Mouse (Mus musculus) forebrain, embryonic 11.5 days (tissue): ENCODE measurements around the gene Serinc2. TPM values are rescaled to one million over a fixed set of nuclear protein-coding genes. Genes with fewer than 3 reads are reported as not detected.

Experiments used
- ATAC-seq: fragments of 200-750 bp; cut with Nextera tagmentation; replicated peaks from 2 replicates; pipeline ENCODE4 v1.8.0; 2017; ENCODE audit warnings: moderate TSS enrichment; ENCODE audit not compliant: low FRiP score
- DNase-seq: peaks from one replicate; pipeline ENCODE4 v3.0.0-alpha.2; 2017; ENCODE audit warnings: low spot score
- H3K27ac ChIP-seq: fragments of 300-500 bp; sonication (generic); 2 replicates; pipeline ENCODE4 v1.5.1; 2014; ENCODE audit warnings: low read depth, low read length
- H3K27me3 ChIP-seq: fragments of 300-500 bp; sonication (generic); 2 replicates; pipeline ENCODE4 v1.6.1; 2014; ENCODE audit warnings: mild to moderate bottlenecking, low read length, mixed read lengths; ENCODE audit not compliant: control insufficient read depth, insufficient read depth
- H3K36me3 ChIP-seq: fragments of 300-500 bp; sonication (generic); 2 replicates; pipeline ENCODE4 v1.6.1; 2014; ENCODE audit warnings: mild to moderate bottlenecking, low read length, moderate library complexity, mixed read lengths; ENCODE audit not compliant: control insufficient read depth, insufficient read depth
- H3K4me1 ChIP-seq: fragments of 300-500 bp; sonication (generic); replicated peaks from 2 replicates; pipeline ENCODE4 v1.6.1; 2014; ENCODE audit warnings: low read length, mixed read lengths; ENCODE audit not compliant: control insufficient read depth, insufficient read depth
- H3K4me2 ChIP-seq: fragments of 300-500 bp; sonication (generic); 2 replicates; pipeline ENCODE4 v1.6.1; 2014; ENCODE audit warnings: low read depth, mild to moderate bottlenecking, low read length, moderate library complexity, mixed read lengths; ENCODE audit not compliant: severe bottlenecking
- H3K4me3 ChIP-seq: fragments of 300-500 bp; sonication (generic); 2 replicates; pipeline ENCODE4 v1.5.1; 2014; ENCODE audit warnings: low read depth, low read length
- H3K9ac ChIP-seq: fragments of 300-500 bp; sonication (generic); 2 replicates; pipeline ENCODE4 v1.6.1; 2014; ENCODE audit warnings: low read length
- H3K9me3 ChIP-seq: fragments of 300-500 bp; sonication (generic); 2 replicates; pipeline ENCODE4 v1.6.1; 2016; ENCODE audit warnings: low read length, mixed read lengths; ENCODE audit not compliant: control insufficient read depth
- WGBS: fragments of 180-500 bp; shearing (Covaris S2); extraction: QIAGEN DNeasy Blood & Tissue Kit; methylation state at CpG from one replicate; pipeline ENCODE4 v1.1.7; 2014; 5-methylcytosine and 5-hydroxymethylcytosine counted together
- polyA plus RNA-seq: library from polyadenylated mRNA; unstranded; fragments of >200 nt; fragmentation: Nextera tagmentation; extraction: Ambion mirVana; gene quantifications from 2 replicates; pipeline ENCODE4 v1.2.1, GENCODE M21; 2014

Serinc2 gene
- polyA plus RNA-seq, 1 experiment from 2014 or later: 83.4 TPM

DNA sequence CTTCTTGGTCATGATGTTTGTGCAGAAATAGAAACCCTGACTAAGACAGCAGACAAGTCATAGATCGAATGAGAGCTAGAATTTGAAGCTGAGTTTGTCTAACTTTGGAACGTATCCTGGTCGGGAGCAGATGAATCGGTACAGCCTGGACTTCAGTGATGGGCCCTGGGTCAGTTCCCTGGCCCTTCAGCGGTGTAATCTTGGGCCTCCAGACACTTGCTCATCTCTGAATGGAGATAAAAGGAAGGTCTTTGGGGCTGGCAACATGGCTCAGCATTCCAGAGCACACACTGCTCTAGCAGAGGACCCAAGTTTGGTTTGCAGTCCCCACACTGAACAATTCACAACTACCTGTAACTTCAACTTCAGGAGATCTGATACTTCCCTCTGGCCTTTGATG lies 36.0 kb downstream of the Serinc2 start:
- Histone ChIP-seq H3K27me3 (no peaks in the 10 kb centered on the region), H3K27ac (no peak overlapping the region), H3K4me3 (no peak overlapping the region), H3K36me3 (no peaks in the 10 kb centered on the region), H3K9me3 (no peaks in the 10 kb centered on the region), H3K9ac (no peak overlapping the region), H3K4me2 (no peak overlapping the region), H3K4me1 (no peaks in the 10 kb centered on the region)
- no peak for ATAC-seq
- 92% methylated on average over 5 of the region's 5 CpGs for WGBS
- DNase-seq: no peak

DNA sequence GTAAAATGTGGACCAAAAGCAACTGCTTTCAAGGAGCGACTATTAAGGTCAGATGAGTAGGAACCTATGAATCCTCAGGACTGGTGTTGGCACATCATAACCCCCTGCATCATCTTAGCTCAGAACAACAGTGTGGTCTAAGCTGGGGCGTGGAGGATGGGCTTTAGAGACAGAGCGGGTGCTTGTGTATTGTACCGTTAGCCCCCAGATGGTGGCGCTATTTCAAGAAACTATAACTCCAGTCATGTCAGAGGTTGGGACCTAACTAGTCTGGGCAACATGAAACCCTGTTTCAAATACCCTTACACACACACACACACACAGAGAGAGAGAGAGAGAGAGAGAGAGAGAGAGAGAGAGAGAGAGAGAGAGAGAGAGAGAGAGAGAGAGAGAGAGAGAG lies 38.3 kb downstream of the Serinc2 start:
- 25% methylated on average over 5 of the region's 5 CpGs for whole genome bisulfite sequencing

DNA sequence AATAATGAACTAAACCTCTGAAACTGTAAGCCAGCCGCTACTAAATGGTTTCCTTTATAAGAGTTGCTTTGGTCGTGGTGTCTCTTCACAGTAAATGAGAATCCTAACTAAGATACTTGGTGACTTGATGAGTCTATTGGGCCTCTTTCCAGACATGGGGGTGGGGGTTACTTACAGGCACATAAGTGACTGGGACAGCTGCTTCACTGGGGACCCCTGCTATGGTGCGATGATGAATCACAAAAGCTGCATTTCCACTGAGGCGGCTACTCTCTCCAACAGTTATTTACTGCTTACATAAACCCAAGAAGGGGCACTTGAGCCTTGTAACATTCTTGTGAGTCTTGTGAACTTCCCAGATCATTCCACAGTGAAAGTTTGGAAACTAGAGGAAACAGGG lies 41.4 kb downstream of the Serinc2 start:
- 89% methylated on average over 4 of the region's 4 CpGs for WGBS
- no peaks in the 10 kb centered on the region for H3K4me1 ChIP-seq
- DNase-seq: no peak
- no peaks in the 10 kb centered on the region for H3K36me3 ChIP-seq
- H3K4me2 ChIP-seq: no peak overlapping the region
- no peak overlapping the region for H3K9ac ChIP-seq
- no peak for ATAC-seq
- H3K27me3 ChIP-seq: no peaks in the 10 kb centered on the region
- no peaks in the 10 kb centered on the region for H3K9me3 ChIP-seq
- no peak overlapping the region for H3K4me3 ChIP-seq
- H3K27ac ChIP-seq: no peak overlapping the region

More for the DNA sequence above, 38.3 kb downstream of the Serinc2 start:
- no peaks in the 10 kb centered on the region for H3K4me1 ChIP-seq
- H3K4me2 ChIP-seq: no peak overlapping the region
- ATAC-seq (no peak), DNase-seq (no peak)
- H3K27me3 ChIP-seq: no peaks in the 10 kb centered on the region
- no peak overlapping the region for H3K27ac ChIP-seq
- no peaks in the 10 kb centered on the region for H3K36me3 ChIP-seq
- H3K9me3 ChIP-seq: no peaks in the 10 kb centered on the region
- no peak overlapping the region for H3K9ac ChIP-seq
- H3K4me3 ChIP-seq: no peak overlapping the region

DNA sequence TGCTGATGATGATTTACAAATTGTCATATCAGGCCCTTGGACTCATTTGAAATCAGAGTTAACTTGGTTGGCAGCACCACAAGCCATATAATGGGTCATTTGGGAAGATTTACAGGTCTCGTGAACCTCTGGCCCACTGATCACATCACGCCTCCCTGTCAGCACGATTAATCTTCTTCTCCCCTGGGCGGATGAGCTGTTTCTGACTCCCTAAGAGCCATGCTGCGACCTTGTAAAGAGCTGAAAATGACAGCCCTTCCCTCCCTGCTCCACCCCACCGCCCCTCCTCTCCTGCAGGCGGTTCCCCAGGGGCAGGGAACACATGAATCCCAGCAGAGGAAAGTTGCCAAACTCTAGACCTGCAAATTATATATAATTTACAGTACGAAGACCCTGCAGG lies 42.6 kb downstream of the Serinc2 start:
- no peak overlapping the region for H3K4me3 ChIP-seq
- no peak overlapping the region for H3K9ac ChIP-seq
- no peak overlapping the region for H3K27ac ChIP-seq
- DNase-seq (no peak), ATAC-seq (no peak)
- no peaks in the 10 kb centered on the region for H3K4me1 ChIP-seq
- H3K4me2 ChIP-seq: no peak overlapping the region
- H3K9me3 ChIP-seq: no peaks in the 10 kb centered on the region
- 67% methylated on average over 8 of the region's 8 CpGs for WGBS
- H3K36me3 ChIP-seq: no peaks in the 10 kb centered on the region
- H3K27me3 ChIP-seq: no peaks in the 10 kb centered on the region

DNA sequence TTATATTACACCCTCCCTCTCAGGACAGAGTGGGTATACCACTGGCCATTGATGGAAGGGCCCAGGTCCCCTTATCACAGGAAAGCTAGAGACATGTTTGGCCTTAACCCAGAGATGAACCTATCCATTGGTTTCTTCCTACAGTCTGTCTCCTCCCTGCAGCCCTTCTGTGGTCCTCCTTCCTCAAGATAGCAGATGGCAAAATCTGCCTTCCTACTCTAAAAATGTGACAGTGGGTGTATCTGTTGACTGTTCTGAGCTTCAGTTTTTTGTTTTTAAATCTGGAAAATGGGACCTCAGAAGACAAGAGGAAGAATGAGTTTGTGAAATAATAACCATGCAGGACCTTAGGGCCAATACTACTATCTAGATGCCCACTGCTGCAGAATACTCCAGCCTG lies 54.9 kb downstream of the Serinc2 start:
- H3K9me3 ChIP-seq: no peaks in the 10 kb centered on the region
- H3K36me3 ChIP-seq: no peaks in the 10 kb centered on the region
- H3K9ac ChIP-seq: no peak overlapping the region
- no peak overlapping the region for H3K27ac ChIP-seq
- no peak overlapping the region for H3K4me3 ChIP-seq
- DNase-seq (no peak), ATAC-seq (no peak)
- no peaks in the 10 kb centered on the region for H3K27me3 ChIP-seq
- no peaks in the 10 kb centered on the region for H3K4me1 ChIP-seq
- H3K4me2 ChIP-seq: no peak overlapping the region

DNA sequence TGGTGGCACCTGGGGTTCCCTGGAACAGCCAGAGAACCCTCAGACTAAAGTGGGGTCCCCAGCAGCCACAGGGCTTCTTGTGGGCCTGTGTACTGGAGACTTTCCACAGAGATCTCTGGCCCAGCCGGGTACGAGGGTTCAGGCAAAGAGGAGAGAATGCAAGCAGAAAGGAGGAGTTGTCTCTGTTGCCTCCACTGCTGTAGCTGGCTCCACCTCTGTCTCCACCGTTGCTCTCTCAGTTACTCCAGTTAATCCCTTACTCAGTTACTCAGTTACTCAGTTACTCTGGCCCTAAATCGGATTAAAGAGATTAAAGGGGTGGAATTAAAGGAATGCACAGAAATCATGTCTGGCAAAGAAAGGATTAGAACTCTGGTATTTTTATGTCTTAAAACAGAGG lies 56.8 kb downstream of the Serinc2 start, which contains the start of gene Gm853:
Gene Gm853, minus strand, starts transcription at position 223 of the 400 bp plus-strand sequence.
- Histone ChIP-seq H3K27me3 (no peaks in the 10 kb centered on the region), H3K27ac (no peak within 1 kb of the TSS), H3K36me3 (no peaks in the 10 kb centered on the region), H3K4me2 (no peak within 1 kb of the TSS), H3K9me3 (no peaks in the 10 kb centered on the region), H3K4me3 (no peak within 1 kb of the TSS), H3K9ac (no peak within 1 kb of the TSS), H3K4me1 (no peaks in the 10 kb centered on the region)
- ATAC-seq (no peak), DNase-seq (no peak)
- WGBS: 47% methylated on average over 4 of the region's 4 CpGs

DNA sequence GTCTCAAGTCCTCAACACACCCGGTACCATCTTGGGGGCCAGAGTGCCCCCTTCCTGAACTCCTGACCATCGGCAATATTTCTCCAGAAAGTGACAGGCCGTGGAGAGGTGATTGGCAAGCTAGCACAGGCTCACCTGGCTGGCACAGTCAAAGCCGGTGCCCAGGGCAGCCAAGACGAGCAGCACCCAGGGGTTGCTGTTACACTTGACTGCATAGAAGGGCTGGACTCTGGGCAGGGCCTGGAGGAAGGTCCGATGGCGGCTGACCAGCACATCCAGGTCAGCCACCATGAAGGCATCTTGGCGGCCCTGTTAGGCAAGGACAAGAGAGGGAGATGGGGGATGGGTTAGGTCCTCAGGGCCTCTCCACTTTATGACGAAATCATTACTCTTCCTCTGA lies 58.8 kb downstream of the Serinc2 start:
- Histone ChIP-seq H3K36me3 (no peaks in the 10 kb centered on the region), H3K27ac (no peak overlapping the region), H3K4me2 (no peak overlapping the region), H3K9ac (no peak overlapping the region), H3K27me3 (no peaks in the 10 kb centered on the region), H3K9me3 (no peaks in the 10 kb centered on the region), H3K4me1 (no peaks in the 10 kb centered on the region), H3K4me3 (no peak overlapping the region)
- ATAC-seq: no peak
- 77% methylated on average over 9 of the region's 9 CpGs for WGBS
- no peak for DNase-seq

DNA sequence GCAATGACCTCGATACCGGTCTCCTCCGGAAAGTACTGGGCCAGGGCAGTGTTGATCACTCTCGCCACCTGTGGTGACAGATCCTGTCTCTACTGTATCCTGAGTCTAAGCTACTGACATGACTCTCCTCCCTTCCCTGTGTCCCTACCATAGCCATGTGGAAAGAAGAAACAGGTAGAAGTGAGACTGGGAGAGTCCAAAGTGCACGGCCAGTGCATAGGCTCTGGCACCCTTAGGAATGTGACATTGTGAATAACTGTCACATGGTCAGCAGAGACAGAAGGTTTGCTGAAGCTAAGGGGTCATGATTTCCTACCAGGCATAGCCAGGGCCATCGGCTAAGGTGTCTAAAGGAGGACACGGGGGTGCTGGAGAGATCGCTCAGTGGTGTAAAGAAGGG lies 63.6 kb downstream of the Serinc2 start:
- H3K9me3 ChIP-seq: no peaks in the 10 kb centered on the region
- no peaks in the 10 kb centered on the region for H3K36me3 ChIP-seq
- no peak overlapping the region for H3K9ac ChIP-seq
- H3K27me3 ChIP-seq: no peaks in the 10 kb centered on the region
- no peak for ATAC-seq
- 91% methylated on average over 8 of the region's 8 CpGs for WGBS
- H3K4me3 ChIP-seq: no peak overlapping the region
- H3K4me2 ChIP-seq: no peak overlapping the region
- no peaks in the 10 kb centered on the region for H3K4me1 ChIP-seq
- H3K27ac ChIP-seq: no peak overlapping the region
- DNase-seq: no peak

DNA sequence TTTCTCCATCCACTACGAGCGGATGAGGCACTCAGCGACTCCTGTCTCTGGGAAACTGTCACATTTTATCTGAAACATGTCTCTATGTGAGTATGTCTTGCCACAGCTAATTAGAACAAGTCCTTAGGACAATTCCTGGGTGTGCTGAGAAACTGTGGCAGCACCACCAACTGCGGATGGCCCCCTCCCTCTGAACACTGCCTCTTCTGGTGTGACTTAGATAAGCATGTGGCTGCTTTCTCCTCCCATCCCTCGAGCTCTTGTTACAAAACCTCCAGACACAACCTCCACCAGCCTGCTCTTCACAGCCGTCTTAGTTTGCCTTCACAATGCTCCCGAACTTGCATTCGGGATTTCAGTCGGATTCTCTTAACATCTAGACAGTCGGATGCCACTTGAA lies 65.1 kb downstream of the Serinc2 start:
- no peaks in the 10 kb centered on the region for H3K27me3 ChIP-seq
- no peaks in the 10 kb centered on the region for H3K9me3 ChIP-seq
- H3K27ac ChIP-seq: no peak overlapping the region
- WGBS: 78% methylated on average over 10 of the region's 10 CpGs
- H3K4me2 ChIP-seq: no peak overlapping the region
- no peaks in the 10 kb centered on the region for H3K4me1 ChIP-seq
- no peak for ATAC-seq
- no peak overlapping the region for H3K9ac ChIP-seq
- no peak overlapping the region for H3K4me3 ChIP-seq
- DNase-seq: no peak
- no peaks in the 10 kb centered on the region for H3K36me3 ChIP-seq
